In genomic region chr1:61139291-61139983, GRCm38 (mm10) we compare ENCODE assay signal across 8 mouse cellular contexts.
A peak's percentile ranks its signal among the peaks of the same experiment; 100 is the strongest.
DNase-seq lines count a peak whose midpoint lies in the region; ATAC-seq lines count a peak whose summit lies in the region.

No protein-coding gene starts in this region.

- peak overlapping the region; percentile 53 for H3K4me2 ChIP-seq in embryonic facial prominence, embryonic 13.5 days
- peak overlapping the region; percentile 64 for H3K4me2 ChIP-seq in heart, embryonic 12.5 days
- H3K4me2 ChIP-seq in neural tube, embryonic 14.5 days (ENCODE audit: low read depth, low read length) = peak overlapping the region; percentile 27

- ATAC-seq in embryonic facial prominence, embryonic 13.5 days (ENCODE audit: insufficient number of reproducible peaks, insufficient read depth, low FRiP score, low TSS enrichment, low read depth) = no peak
- no peak for ATAC-seq in heart, embryonic 12.5 days (ENCODE audit: insufficient number of reproducible peaks, low FRiP score)
- ATAC-seq in neural tube, embryonic 14.5 days (ENCODE audit: low read depth) = peak; percentile 88

- peak overlapping the region; percentile 23 for H3K4me3 ChIP-seq in embryonic facial prominence, embryonic 13.5 days
- H3K4me3 ChIP-seq in heart, embryonic 12.5 days = peak overlapping the region; percentile 35
- no peak overlapping the region; the same call in 1 of the 2 replicates for H3K4me3 ChIP-seq in neural tube, embryonic 14.5 days (ENCODE audit: low read depth, low read length)

- peak; percentile 19 for DNase-seq in urinary bladder, postnatal 14 days (ENCODE audit: low spot score)
- DNase-seq in urinary bladder, adult 2 months (ENCODE audit: low spot score) = no peak
- peak; percentile 61 for DNase-seq in kidney, postnatal 10 days
- peak; percentile 22 for DNase-seq in liver
- DNase-seq in thymus, postnatal 4 days = peak; percentile 46

- WGBS in embryonic facial prominence, embryonic 13.5 days = 5% methylated on average over 15 of the region's 15 CpGs
- 11% methylated on average over 15 of the region's 15 CpGs for WGBS in heart, embryonic 12.5 days
- WGBS in neural tube, embryonic 14.5 days = 2% methylated on average over 15 of the region's 15 CpGs

- no peak overlapping the region for H3K27ac ChIP-seq in embryonic facial prominence, embryonic 13.5 days
- H3K27ac ChIP-seq in heart, embryonic 12.5 days (ENCODE audit: poor library complexity, severe bottlenecking) = no peak overlapping the region
- peak overlapping the region; percentile 78 for H3K27ac ChIP-seq in neural tube, embryonic 14.5 days (ENCODE audit: low read depth, low read length)

- no peaks in the 10 kb centered on the region for H3K9me3 ChIP-seq in embryonic facial prominence, embryonic 13.5 days
- H3K9me3 ChIP-seq in heart, embryonic 12.5 days (replicated peaks) = no peaks in the 10 kb centered on the region
- no peaks in the 10 kb centered on the region for H3K9me3 ChIP-seq in neural tube, embryonic 14.5 days (ENCODE audit: control insufficient read depth, low read length)

- no peaks in the 10 kb centered on the region for H3K36me3 ChIP-seq in embryonic facial prominence, embryonic 13.5 days
- H3K36me3 ChIP-seq in heart, embryonic 12.5 days = no peaks in the 10 kb centered on the region
- H3K36me3 ChIP-seq in neural tube, embryonic 14.5 days (ENCODE audit: control insufficient read depth, insufficient read depth, low read length) = no peaks in the 10 kb centered on the region

- peaks cover 47% of the 10 kb centered on the region for H3K4me1 ChIP-seq in embryonic facial prominence, embryonic 13.5 days
- H3K4me1 ChIP-seq in heart, embryonic 12.5 days (replicated peaks) = peaks cover 29% of the 10 kb centered on the region
- peaks cover 44% of the 10 kb centered on the region for H3K4me1 ChIP-seq in neural tube, embryonic 14.5 days (ENCODE audit: control insufficient read depth, insufficient read depth, low read length)

- peaks cover 10% of the 10 kb centered on the region for H3K27me3 ChIP-seq in embryonic facial prominence, embryonic 13.5 days
- H3K27me3 ChIP-seq in heart, embryonic 12.5 days (replicated peaks) = no peaks in the 10 kb centered on the region
- H3K27me3 ChIP-seq in neural tube, embryonic 14.5 days (ENCODE audit: control insufficient read depth, insufficient read depth, low read length) = no peaks in the 10 kb centered on the region

- H3K9ac ChIP-seq in embryonic facial prominence, embryonic 13.5 days = no peak overlapping the region
- H3K9ac ChIP-seq in heart, embryonic 12.5 days = peak overlapping the region; percentile 35; the same call in 1 of the 2 replicates
- no peak overlapping the region for H3K9ac ChIP-seq in neural tube, embryonic 14.5 days (replicated peaks; ENCODE audit: low read depth, low read length)
